Mouse (Mus musculus): ENCODE results near the gene Calcb.
A peak's percentile ranks its signal among the peaks of the same experiment; 100 is the strongest.

DNA sequence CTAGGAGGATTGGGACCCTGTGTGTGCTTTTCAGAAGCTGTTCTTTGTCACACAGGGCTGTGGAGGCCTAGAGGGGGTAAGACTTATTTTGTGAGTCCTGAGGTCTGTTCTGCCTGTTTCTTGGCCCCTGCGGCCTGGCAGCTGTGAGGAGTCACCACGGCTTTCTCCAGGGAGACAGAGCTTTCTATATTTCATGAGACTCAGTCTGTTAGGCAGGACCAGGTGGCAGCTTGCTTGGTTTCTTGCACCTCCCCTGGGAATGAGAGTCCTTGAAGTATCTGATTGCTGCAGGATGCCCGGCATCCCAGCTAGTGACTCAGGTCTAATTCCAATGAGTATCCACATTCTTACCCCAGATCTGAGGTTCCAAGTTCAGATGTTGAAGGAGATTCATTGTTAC, 46.8 kb downstream of the Calcb start:
- no peak for TF ChIP-seq CTCF (IDR thresholded peaks at IDR 0.05; ENCODE audit: control insufficient read depth, insufficient read depth, insufficient read length)
- no peak for TF ChIP-seq MAX (IDR thresholded peaks at IDR 0.05)
- TF ChIP-seq USF1 (IDR thresholded peaks at IDR 0.05; ENCODE audit: low read depth): no peak
- peak; percentile 76 for TF ChIP-seq MYOD1 (IDR thresholded peaks at IDR 0.05; ENCODE audit: control insufficient read depth, insufficient read length, low read depth)
- no peak for TF ChIP-seq MYOG (IDR thresholded peaks at IDR 0.05; ENCODE audit: control insufficient read depth, extremely low read depth, insufficient read length)
- no peak for TF ChIP-seq CEBPB (IDR thresholded peaks at IDR 0.05; ENCODE audit: low read depth)

Data from C2C12 (cell line).